Mouse (Mus musculus): Measurements from ENCODE around the gene 2210408I21Rik. TPM values are rescaled to one million over a fixed set of nuclear protein-coding genes. Genes with fewer than 3 reads are reported as not detected.

Gene 2210408I21Rik
- polyA plus RNA-seq, 1 experiment: 1.5 TPM

- DNase-seq (ENCODE audit: low read depth): no peak
These were observed 343.2 kb downstream of the 2210408I21Rik start for GRCm38 (mm10) chr13:77478425-77479119.

- DNase-seq (ENCODE audit: low read depth): no peak
These were observed 354.8 kb downstream of the 2210408I21Rik start for GRCm38 (mm10) chr13:77489938-77490651.

GRCm38 (mm10) chr13:77514046-77514445 is 378.7 kb downstream of the 2210408I21Rik start:
- DNase-seq (ENCODE audit: low read depth): no peak

GRCm38 (mm10) chr13:77528960-77529699 is 393.8 kb downstream of the 2210408I21Rik start:
- no peak for DNase-seq (ENCODE audit: low read depth)

GRCm38 (mm10) chr13:77529760-77530159 is 394.4 kb downstream of the 2210408I21Rik start:
- DNase-seq (ENCODE audit: low read depth): no peak

GRCm38 (mm10) chr13:77537466-77537865 is 402.1 kb downstream of the 2210408I21Rik start:
- DNase-seq (ENCODE audit: low read depth): no peak

- no peak for DNase-seq (ENCODE audit: low read depth)
These were observed 412.4 kb downstream of the 2210408I21Rik start for GRCm38 (mm10) chr13:77547486-77548385.

- no peak for DNase-seq (ENCODE audit: low read depth)
These were observed 413.0 kb downstream of the 2210408I21Rik start for GRCm38 (mm10) chr13:77548386-77548695.

GRCm38 (mm10) chr13:77548750-77549149 is 413.4 kb downstream of the 2210408I21Rik start:
- no peak for DNase-seq (ENCODE audit: low read depth)

- DNase-seq (ENCODE audit: low read depth): no peak
These were observed 458.7 kb downstream of the 2210408I21Rik start for GRCm38 (mm10) chr13:77594011-77594410.

GRCm38 (mm10) chr13:77615346-77615745 is 480.0 kb downstream of the 2210408I21Rik start:
- DNase-seq (ENCODE audit: low read depth): no peak

Other genes with a start within 250 kb of the 2210408I21Rik start
- 5.5 and 7.3 TPM in 2 replicates for gene Slf1, start 67 bp upstream of the 2210408I21Rik start, polyA plus RNA-seq (2012; rRNA removed)